Mouse (Mus musculus) forebrain, embryonic 16.5 days (tissue): ENCODE results near the gene Pdgfb. TPM values are rescaled to one million over a fixed set of nuclear protein-coding genes. Genes with fewer than 3 reads are reported as not detected.

ENCODE experiments used
- ATAC-seq: fragments of 200-750 bp; cut with Nextera tagmentation; 2 replicates; pipeline ENCODE4 v1.8.0; 2017; ENCODE audit warnings: mild to moderate bottlenecking, moderate library complexity
- H3K27ac ChIP-seq: fragments of 300-500 bp; sonication (generic); 2 replicates; pipeline ENCODE4 v1.5.1; 2014; ENCODE audit warnings: low read length, control low read depth
- H3K27me3 ChIP-seq: fragments of 300-500 bp; sonication (generic); replicated peaks from 2 replicates; pipeline ENCODE4 v1.6.1; 2014; ENCODE audit warnings: low read length; ENCODE audit not compliant: control insufficient read depth, insufficient read depth
- H3K36me3 ChIP-seq: fragments of 300-500 bp; sonication (generic); 2 replicates; pipeline ENCODE4 v1.6.1; 2014; ENCODE audit not compliant: control insufficient read depth, insufficient read depth
- H3K4me1 ChIP-seq: fragments of 300-500 bp; sonication (generic); replicated peaks from 2 replicates; pipeline ENCODE4 v1.6.1; 2014; ENCODE audit warnings: low read length; ENCODE audit not compliant: control insufficient read depth, insufficient read depth
- H3K4me2 ChIP-seq: fragments of 300-500 bp; sonication (generic); 2 replicates; pipeline ENCODE4 v1.6.1; 2014; ENCODE audit warnings: mild to moderate bottlenecking, low read length, control low read depth
- H3K4me3 ChIP-seq: fragments of 300-500 bp; sonication (generic); replicated peaks from 2 replicates; pipeline ENCODE4 v1.5.1; 2014; ENCODE audit warnings: mild to moderate bottlenecking, low read length, control low read depth
- H3K9ac ChIP-seq: fragments of 300-500 bp; sonication (generic); replicated peaks from 2 replicates; pipeline ENCODE4 v1.6.1; 2014; ENCODE audit warnings: low read depth, low read length, control low read depth
- H3K9me3 ChIP-seq: fragments of 300-500 bp; sonication (generic); 2 replicates; pipeline ENCODE4 v1.6.1; 2016; ENCODE audit warnings: low read length; ENCODE audit not compliant: control insufficient read depth
- WGBS: fragments of 180-500 bp; shearing (Covaris S2); extraction: QIAGEN DNeasy Blood & Tissue Kit; methylation state at CpG from one replicate; pipeline ENCODE4 v1.1.7; 2014; 5-methylcytosine and 5-hydroxymethylcytosine counted together
- polyA plus RNA-seq: library from polyadenylated mRNA; unstranded; fragments of >200 nt; fragmentation: Nextera tagmentation; extraction: Ambion mirVana; gene quantifications from 2 replicates; pipeline ENCODE4 v1.2.1, GENCODE M21; 2015

The Pdgfb gene
- polyA plus RNA-seq, 1 experiment from 2014 or later, result 3.6 TPM

DNA sequence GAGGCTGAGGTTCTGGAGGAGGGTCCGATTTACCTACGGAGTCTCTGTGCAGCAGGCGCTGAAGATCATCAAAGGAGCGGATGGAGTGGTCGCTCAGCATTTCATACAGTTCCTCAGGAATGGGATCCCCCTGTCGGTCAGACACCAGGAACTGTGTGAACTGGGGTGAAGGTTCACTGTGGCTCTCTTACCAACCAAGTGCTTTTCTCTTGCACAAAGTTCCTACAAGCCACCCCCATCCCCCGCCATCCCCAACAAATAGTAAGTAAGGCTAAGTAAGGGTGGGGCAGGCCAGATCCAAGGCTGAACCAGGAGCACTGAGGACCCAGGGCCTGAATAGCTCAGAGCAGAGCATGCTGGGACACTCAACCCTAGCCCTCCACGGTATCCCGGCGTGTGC is 9.3 kb downstream of the Pdgfb start:
- Histone ChIP-seq H3K27me3 (no peaks in the 10 kb centered on the region), H3K27ac (no peak overlapping the region), H3K9ac (no peak overlapping the region), H3K4me1 (peaks cover 5% of the 10 kb centered on the region; the same call in 1 of the 2 replicates), H3K4me2 (no peak overlapping the region), H3K36me3 (no peaks in the 10 kb centered on the region), H3K9me3 (no peaks in the 10 kb centered on the region), H3K4me3 (no peak overlapping the region)
- ATAC-seq, result no peak
- 81% methylated on average over 10 of the region's 10 CpGs for WGBS

DNA sequence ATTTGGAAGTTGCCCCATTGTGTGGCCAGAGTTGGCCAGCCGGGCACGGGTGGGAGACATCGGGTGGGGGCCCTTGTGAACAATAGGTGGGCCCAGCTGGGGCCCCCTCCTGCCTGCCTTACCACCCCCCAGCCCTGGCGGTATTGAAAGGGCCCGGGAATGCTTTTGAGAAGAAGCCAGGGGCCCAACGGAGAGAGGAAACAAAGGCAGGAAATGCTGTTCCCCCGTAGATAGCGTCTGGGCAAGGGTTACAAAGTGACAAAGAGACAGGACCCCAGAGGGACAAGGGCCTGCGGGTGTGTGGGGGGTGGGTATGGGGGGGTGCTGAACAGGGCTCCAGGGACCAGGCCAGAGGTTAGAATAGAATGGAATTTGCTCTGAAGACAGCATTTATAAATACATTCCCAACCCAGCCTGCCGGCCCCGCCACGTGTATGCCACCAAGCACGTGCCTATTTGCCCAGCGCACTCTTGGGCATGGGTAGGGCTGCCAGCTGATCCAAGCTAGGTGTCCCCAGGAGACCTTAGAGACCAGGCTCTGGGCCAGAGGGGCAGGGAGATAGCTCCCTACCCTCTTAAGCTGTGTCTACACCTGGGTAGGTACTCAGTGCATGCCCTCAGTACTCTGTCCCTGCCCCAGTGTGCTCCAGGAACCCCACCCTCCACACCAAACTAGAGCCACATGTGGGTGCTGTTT is 10.0 kb downstream of the Pdgfb start:
- no peaks in the 10 kb centered on the region for H3K9me3 ChIP-seq
- peaks cover 3% of the 10 kb centered on the region; the same call in 1 of the 2 replicates for H3K4me1 ChIP-seq
- H3K36me3 ChIP-seq, result no peaks in the 10 kb centered on the region
- no peak overlapping the region for H3K27ac ChIP-seq
- no peak overlapping the region for H3K4me3 ChIP-seq
- no peak for ATAC-seq
- no peak overlapping the region for H3K9ac ChIP-seq
- 11% methylated on average over 14 of the region's 14 CpGs for WGBS
- no peaks in the 10 kb centered on the region for H3K27me3 ChIP-seq
- H3K4me2 ChIP-seq, result no peak overlapping the region

DNA sequence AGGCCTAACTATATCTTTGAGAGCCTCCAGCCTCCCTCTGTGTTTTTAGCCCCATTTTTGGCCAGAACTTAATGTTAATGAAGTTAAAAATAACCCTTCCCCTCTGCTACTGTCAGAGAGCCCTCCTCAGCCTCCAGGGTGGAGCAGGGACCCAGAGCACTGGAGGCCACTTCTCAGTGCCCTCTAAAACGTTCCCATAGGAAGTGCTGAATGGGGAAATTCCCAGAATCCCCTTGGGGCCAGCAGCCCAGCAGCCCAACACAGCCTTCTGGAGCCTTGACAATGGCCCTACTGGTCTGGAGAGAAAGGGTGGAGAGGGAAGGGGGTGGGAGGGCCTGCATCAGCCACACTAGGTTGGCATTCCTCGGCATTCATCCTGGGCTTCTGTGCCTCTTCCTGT is 11.2 kb downstream of the Pdgfb start:
- H3K9me3 ChIP-seq, result no peaks in the 10 kb centered on the region
- no peaks in the 10 kb centered on the region for H3K36me3 ChIP-seq
- peaks cover 3% of the 10 kb centered on the region; the same call in 1 of the 2 replicates for H3K4me1 ChIP-seq
- H3K4me2 ChIP-seq, result no peak overlapping the region
- no peaks in the 10 kb centered on the region for H3K27me3 ChIP-seq
- no peak overlapping the region for H3K27ac ChIP-seq
- WGBS, result 36% methylated on average over 2 of the region's 2 CpGs
- no peak overlapping the region for H3K4me3 ChIP-seq
- no peak overlapping the region for H3K9ac ChIP-seq
- ATAC-seq, result no peak

DNA sequence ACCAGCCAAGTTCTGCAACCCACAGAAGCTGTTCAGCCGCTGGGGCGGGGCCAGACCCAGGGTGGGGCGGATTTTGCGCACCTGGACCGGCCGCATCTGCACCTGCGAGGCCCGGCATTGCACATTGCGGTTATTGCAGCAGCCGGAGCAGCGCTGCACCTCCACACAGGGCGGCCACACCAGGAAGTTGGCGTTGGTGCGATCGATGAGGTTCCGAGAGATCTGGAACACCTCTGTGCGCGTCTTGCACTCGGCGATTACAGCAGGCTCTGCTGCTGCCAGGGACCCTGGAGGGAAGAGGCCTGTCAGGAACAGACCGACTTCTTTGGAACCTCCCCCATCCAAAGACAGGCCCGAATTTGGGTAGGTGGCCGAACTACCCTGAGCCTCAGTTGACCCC is 13.2 kb downstream of the Pdgfb start:
- no peak for ATAC-seq
- no peaks in the 10 kb centered on the region for H3K9me3 ChIP-seq
- H3K4me2 ChIP-seq, result no peak overlapping the region
- no peak overlapping the region for H3K9ac ChIP-seq
- no peaks in the 10 kb centered on the region for H3K27me3 ChIP-seq
- H3K36me3 ChIP-seq, result no peaks in the 10 kb centered on the region
- no peak overlapping the region for H3K27ac ChIP-seq
- peaks cover 3% of the 10 kb centered on the region; the same call in 1 of the 2 replicates for H3K4me1 ChIP-seq
- WGBS, result 91% methylated on average over 23 of the region's 23 CpGs
- no peak overlapping the region for H3K4me3 ChIP-seq

DNA sequence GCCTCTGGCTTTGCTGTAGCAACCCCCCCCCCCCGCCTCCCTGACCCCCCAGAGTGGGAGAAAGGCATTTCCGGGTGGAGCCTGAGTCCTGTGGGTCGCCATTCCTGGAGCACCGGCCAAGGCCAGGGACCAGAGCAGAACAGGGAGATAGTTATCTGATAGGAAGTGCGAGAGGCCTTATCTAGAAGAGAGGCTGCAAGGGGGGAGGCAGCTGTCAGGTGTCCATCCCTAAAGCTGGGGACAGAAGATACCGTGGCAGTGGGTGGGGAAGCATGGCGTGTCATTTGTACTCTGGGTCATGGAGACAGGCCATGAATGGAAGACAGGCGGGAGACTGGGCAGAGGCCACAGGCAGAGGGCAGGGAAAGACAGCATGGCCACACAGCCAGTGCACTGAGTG is 14.1 kb downstream of the Pdgfb start:
- Histone ChIP-seq H3K36me3 (no peaks in the 10 kb centered on the region), H3K9ac (no peak overlapping the region), H3K9me3 (no peaks in the 10 kb centered on the region), H3K4me1 (peaks cover 3% of the 10 kb centered on the region), H3K27ac (no peak overlapping the region), H3K4me2 (no peak overlapping the region), H3K27me3 (no peaks in the 10 kb centered on the region), H3K4me3 (no peak overlapping the region)
- 68% methylated on average over 8 of the region's 8 CpGs for WGBS
- no peak for ATAC-seq

DNA sequence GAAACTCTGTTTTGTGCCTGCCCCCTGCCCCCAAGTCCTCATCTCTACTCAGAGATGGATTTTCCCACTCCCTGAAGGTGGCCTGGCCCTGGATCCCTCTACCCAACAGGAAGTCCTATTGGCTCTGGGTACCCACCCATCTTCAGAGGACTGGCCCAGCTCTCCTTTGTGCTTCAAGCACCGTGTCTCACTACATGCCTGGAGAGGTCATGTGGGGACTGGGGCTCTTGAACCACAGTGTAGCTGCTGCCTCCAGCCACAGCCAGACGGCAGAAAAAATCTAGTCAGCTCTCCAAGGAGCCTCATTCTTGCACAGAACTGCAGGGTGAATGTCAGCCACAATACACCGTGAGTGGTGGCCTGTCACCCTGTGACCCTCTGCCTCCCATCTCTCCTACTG is 16.8 kb downstream of the Pdgfb start:
- no peak overlapping the region for H3K9ac ChIP-seq
- H3K36me3 ChIP-seq, result no peaks in the 10 kb centered on the region
- H3K4me3 ChIP-seq, result no peak overlapping the region
- no peak overlapping the region for H3K4me2 ChIP-seq
- no peaks in the 10 kb centered on the region for H3K9me3 ChIP-seq
- 67% methylated on average over 3 of the region's 3 CpGs for WGBS
- H3K4me1 ChIP-seq, result no peaks in the 10 kb centered on the region; the same call in 1 of the 2 replicates
- H3K27me3 ChIP-seq, result no peaks in the 10 kb centered on the region
- no peak overlapping the region for H3K27ac ChIP-seq
- ATAC-seq, result no peak

DNA sequence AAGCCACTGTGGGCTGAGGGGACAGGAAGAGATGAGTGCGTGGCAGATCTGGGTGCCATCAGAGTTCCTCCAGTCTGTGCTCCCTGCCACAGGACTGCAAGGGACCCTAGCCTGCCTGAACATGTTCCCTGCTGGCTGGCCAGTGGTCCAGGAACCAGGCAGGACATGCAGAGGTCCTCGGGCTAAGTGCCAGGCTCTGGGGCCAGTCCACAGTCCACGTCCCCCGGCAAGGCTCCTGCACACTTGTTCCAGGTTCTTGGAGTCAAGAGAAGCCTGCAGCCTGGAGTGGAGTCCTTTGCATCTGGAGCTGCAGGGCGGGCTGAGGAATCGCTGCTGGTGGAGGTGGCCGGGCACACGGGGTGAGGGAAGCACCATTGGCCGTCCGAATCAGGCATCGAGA is 18.0 kb downstream of the Pdgfb start:
- 93% methylated on average over 11 of the region's 11 CpGs for WGBS
- Histone ChIP-seq H3K36me3 (no peaks in the 10 kb centered on the region), H3K27ac (no peak overlapping the region), H3K4me2 (no peak overlapping the region), H3K27me3 (no peaks in the 10 kb centered on the region), H3K4me3 (no peak overlapping the region), H3K9me3 (no peaks in the 10 kb centered on the region), H3K4me1 (no peaks in the 10 kb centered on the region; the same call in 1 of the 2 replicates), H3K9ac (no peak overlapping the region)
- no peak for ATAC-seq

DNA sequence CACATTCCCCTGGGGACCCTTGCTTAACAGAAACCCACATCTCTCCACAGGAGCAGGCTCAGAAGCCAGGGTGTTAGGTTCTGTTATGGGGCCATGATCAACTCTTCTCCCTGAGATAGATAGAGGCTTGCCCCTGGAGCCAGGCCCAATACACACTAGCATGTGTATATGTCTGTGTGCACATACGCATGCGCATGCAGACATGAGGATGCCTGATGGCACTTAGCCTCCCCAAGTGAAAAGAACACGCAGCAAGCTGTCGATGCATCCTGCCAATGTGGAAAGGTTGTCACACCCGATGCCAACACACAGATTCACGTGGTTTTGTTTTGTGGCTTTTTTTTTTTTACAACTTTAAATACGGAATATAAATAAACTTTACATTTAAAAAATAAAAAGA is 19.2 kb downstream of the Pdgfb start:
- no peak overlapping the region for H3K4me3 ChIP-seq
- H3K27ac ChIP-seq, result no peak overlapping the region
- no peaks in the 10 kb centered on the region for H3K9me3 ChIP-seq
- H3K4me1 ChIP-seq, result no peaks in the 10 kb centered on the region; the same call in 1 of the 2 replicates
- no peak overlapping the region for H3K9ac ChIP-seq
- H3K36me3 ChIP-seq, result no peaks in the 10 kb centered on the region
- ATAC-seq, result no peak
- no peak overlapping the region for H3K4me2 ChIP-seq
- 75% methylated on average over 7 of the region's 7 CpGs for WGBS
- no peaks in the 10 kb centered on the region for H3K27me3 ChIP-seq

DNA sequence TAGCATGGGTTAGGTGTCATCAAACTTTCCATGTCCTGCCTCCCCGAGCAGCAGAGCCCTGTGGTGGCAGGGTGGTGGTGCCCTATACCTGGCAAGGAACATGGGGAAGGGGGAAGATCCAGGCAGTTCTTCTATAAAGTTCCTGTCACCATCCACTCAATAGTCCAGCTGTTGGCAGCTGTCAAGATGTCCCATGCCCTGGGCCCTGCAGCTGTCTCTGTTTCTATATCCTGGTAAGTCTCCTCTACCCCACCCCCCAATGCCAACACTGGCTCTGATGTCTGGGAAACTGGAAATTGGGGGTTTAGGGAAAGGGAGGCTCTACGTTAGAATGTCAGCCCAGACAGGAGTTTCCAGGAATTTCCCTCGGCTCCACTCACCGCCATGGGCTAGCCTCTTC is 20.2 kb downstream of the Pdgfb start:
- H3K4me1 ChIP-seq, result no peaks in the 10 kb centered on the region; the same call in 1 of the 2 replicates
- no peak for ATAC-seq
- H3K4me3 ChIP-seq, result no peak overlapping the region
- WGBS, result 84% methylated on average over 4 of the region's 4 CpGs
- no peak overlapping the region for H3K9ac ChIP-seq
- H3K4me2 ChIP-seq, result no peak overlapping the region
- no peak overlapping the region for H3K27ac ChIP-seq
- no peaks in the 10 kb centered on the region for H3K27me3 ChIP-seq
- H3K9me3 ChIP-seq, result no peaks in the 10 kb centered on the region
- no peaks in the 10 kb centered on the region for H3K36me3 ChIP-seq

DNA sequence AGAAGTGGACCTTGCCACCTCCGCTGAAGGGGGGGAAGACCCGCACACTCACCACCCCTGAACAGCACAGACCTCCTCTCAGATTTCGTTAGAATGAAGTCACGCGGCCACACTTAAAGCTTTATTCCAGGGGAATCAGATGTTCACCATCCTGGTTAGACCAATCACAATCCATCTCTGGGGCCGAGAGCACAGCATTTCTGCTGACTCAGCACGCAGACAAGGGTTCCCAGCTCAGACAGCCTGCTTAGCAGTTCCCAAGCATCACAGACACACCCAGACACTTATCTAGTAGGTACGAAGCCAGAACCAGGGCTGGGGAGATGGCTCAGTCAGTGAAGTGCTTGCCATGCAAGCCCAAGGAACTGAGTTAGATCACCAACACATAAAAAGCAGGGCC is 28.6 kb downstream of the Pdgfb start:
- no peak for ATAC-seq
- Histone ChIP-seq H3K4me2 (no peak overlapping the region), H3K4me3 (no peak overlapping the region), H3K27me3 (no peaks in the 10 kb centered on the region), H3K27ac (no peak overlapping the region), H3K36me3 (no peaks in the 10 kb centered on the region), H3K9ac (no peak overlapping the region), H3K4me1 (no peaks in the 10 kb centered on the region), H3K9me3 (no peaks in the 10 kb centered on the region)
- WGBS, result 75% methylated on average over 8 of the region's 8 CpGs
